Mouse (Mus musculus) CH12.LX (cell line): ENCODE data around the gene Tbata. TPM values are rescaled to one million over a fixed set of nuclear protein-coding genes. Genes with fewer than 3 reads are reported as not detected.

Experiments
- DNase-seq: peaks from one replicate; pipeline ENCODE4 v3.0.0-alpha.2; 2013; ENCODE audit errors: extremely low read depth
- H3K27ac ChIP-seq: 2 replicates; pipeline ENCODE4 v1.5.1; 2012; ENCODE audit warnings: low read depth, mild to moderate bottlenecking, control low read depth, moderate library complexity; ENCODE audit not compliant: insufficient read depth
- H3K27me3 ChIP-seq: replicated peaks from 2 replicates; pipeline ENCODE3; 2012; ENCODE audit warnings: inconsistent platforms
- H3K36me3 ChIP-seq, 2 experiments: replicated peaks in 1 of 2; 2 replicates each; pipeline versions ENCODE3 to v1.6.1; 2012; ENCODE audit warnings: inconsistent platforms in 1 of 2, low read length in 1 of 2, mild to moderate bottlenecking in 1 of 2, mixed read lengths in 1 of 2, moderate library complexity in 1 of 2; ENCODE audit not compliant: control insufficient read depth in 1 of 2, insufficient read depth in 1 of 2
- H3K4me1 ChIP-seq, 2 experiments: 2 replicates each; pipeline ENCODE4 v1.6.1; 2012; ENCODE audit warnings: inconsistent platforms in 1 of 2, moderate library complexity in 1 of 2; ENCODE audit not compliant: insufficient read depth in 2 of 2, control insufficient read depth in 1 of 2
- H3K4me2 ChIP-seq: 2 replicates; pipeline ENCODE4 v1.6.1; 2012; ENCODE audit warnings: low read depth, mild to moderate bottlenecking, control low read depth; ENCODE audit not compliant: poor library complexity, insufficient read depth, severe bottlenecking
- H3K4me3 ChIP-seq, 3 experiments: fragments of 150-350 bp in 1 of 3; sonication (generic) in 1 of 3; replicated peaks in 1 of 3; 2 replicates each; pipeline versions ENCODE3 to v1.5.1; 2011 to 2012; ENCODE audit warnings: low read depth in 2 of 3, low read length in 2 of 3, mild to moderate bottlenecking in 2 of 3, moderate library complexity in 2 of 3, control low read depth in 1 of 3, improper control_type of control experiment in 1 of 3, inconsistent platforms in 1 of 3, mixed read lengths in 1 of 3; ENCODE audit not compliant: poor library complexity in 1 of 3
- H3K79me2 ChIP-seq: replicated peaks from 2 replicates; pipeline ENCODE4 v1.6.1; 2012; ENCODE audit warnings: mild to moderate bottlenecking, moderate library complexity; ENCODE audit not compliant: control insufficient read depth, poor library complexity, insufficient read depth, severe bottlenecking; ENCODE audit errors: extremely low read depth
- H3K9ac ChIP-seq: 2 replicates; pipeline ENCODE4 v1.6.1; 2012; ENCODE audit warnings: low read depth, mild to moderate bottlenecking, control low read depth, moderate library complexity; ENCODE audit not compliant: insufficient read depth
- H3K9me3 ChIP-seq: replicated peaks from 2 replicates; pipeline ENCODE3; 2012; ENCODE audit warnings: low read length, inconsistent platforms, mixed read lengths
- BHLHE40 ChIP-seq: IDR thresholded peaks from 2 replicates; pipeline ENCODE4 v1.6.1; 2011; ENCODE audit warnings: mild to moderate bottlenecking, low read depth, low read length, improper control_type of control experiment
- CHD1 ChIP-seq: IDR thresholded peaks from 2 replicates; pipeline ENCODE4 v1.6.1; 2012; ENCODE audit warnings: low read depth, low read length, improper control_type of control experiment, inconsistent platforms
- CHD2 ChIP-seq: IDR thresholded peaks from 2 replicates; pipeline ENCODE4 v1.6.1; 2011; ENCODE audit warnings: low read length, improper control_type of control experiment
- CTCF ChIP-seq, 2 experiments: IDR thresholded peaks in 1 of 2; conservative IDR thresholded peaks in 1 of 2; 2 replicates each; pipeline ENCODE4 v1.5.1; 2011 to 2012; ENCODE audit warnings: low read depth in 2 of 2, low read length in 2 of 2, improper control_type of control experiment in 1 of 2, inconsistent platforms in 1 of 2, mild to moderate bottlenecking in 1 of 2, moderate library complexity in 1 of 2
- E2F4 ChIP-seq: IDR thresholded peaks from 2 replicates; pipeline ENCODE4 v1.6.1; 2011; ENCODE audit warnings: low read depth, low read length, improper control_type of control experiment; ENCODE audit not compliant: insufficient replicate concordance
- ELF1 ChIP-seq: IDR thresholded peaks from 2 replicates; pipeline ENCODE4 v1.6.1; 2014; ENCODE audit warnings: low read depth, mild to moderate bottlenecking, inconsistent platforms, low read length, improper control_type of control experiment
- EP300 ChIP-seq: IDR thresholded peaks from 2 replicates; pipeline ENCODE4 v1.6.1; 2011; ENCODE audit warnings: low read length, improper control_type of control experiment
- ETS1 ChIP-seq: conservative IDR thresholded peaks from 2 replicates; pipeline ENCODE4 v1.6.1; 2012; ENCODE audit warnings: low read depth, mild to moderate bottlenecking, inconsistent platforms, low read length, improper control_type of control experiment, moderate library complexity
- GABPA ChIP-seq: IDR thresholded peaks from 2 replicates; pipeline ENCODE4 v1.6.1; 2012; ENCODE audit warnings: low read depth, low read length, improper control_type of control experiment, inconsistent platforms; ENCODE audit not compliant: insufficient replicate concordance
- HCFC1 ChIP-seq: IDR thresholded peaks from 2 replicates; pipeline ENCODE4 v1.6.1; 2012; ENCODE audit warnings: low read depth, mild to moderate bottlenecking, inconsistent platforms, low read length, improper control_type of control experiment
- IRF4 ChIP-seq: IDR thresholded peaks from 2 replicates; pipeline ENCODE4 v1.6.1; 2014; ENCODE audit warnings: low read depth, mild to moderate bottlenecking, inconsistent platforms, low read length, improper control_type of control experiment
- JUN ChIP-seq: IDR thresholded peaks from 2 replicates; pipeline ENCODE4 v1.6.1; 2011; ENCODE audit warnings: low read depth, mild to moderate bottlenecking, low read length, improper control_type of control experiment, moderate library complexity; ENCODE audit not compliant: insufficient read depth
- JUND ChIP-seq: conservative IDR thresholded peaks from 2 replicates; pipeline ENCODE4 v1.6.1; 2011; ENCODE audit warnings: low read depth, low read length, improper control_type of control experiment
- KAT2A ChIP-seq: IDR thresholded peaks from 2 replicates; pipeline ENCODE4 v1.6.1; 2012; ENCODE audit warnings: low read length, improper control_type of control experiment, inconsistent platforms; ENCODE audit not compliant: insufficient replicate concordance
- MAFK ChIP-seq: IDR thresholded peaks from 2 replicates; pipeline ENCODE4 v1.6.1; 2011; ENCODE audit warnings: low read length, improper control_type of control experiment; ENCODE audit not compliant: insufficient replicate concordance
- MAX ChIP-seq: IDR thresholded peaks from 2 replicates; pipeline ENCODE4 v1.6.1; 2011; ENCODE audit warnings: low read length, improper control_type of control experiment
- MAZ ChIP-seq: IDR thresholded peaks from 2 replicates; pipeline ENCODE4 v1.6.1; 2012; ENCODE audit warnings: low read depth, mild to moderate bottlenecking, inconsistent platforms, low read length, improper control_type of control experiment, moderate library complexity
- MEF2A ChIP-seq: IDR thresholded peaks from 2 replicates; pipeline ENCODE4 v1.6.1; 2014; ENCODE audit warnings: low read depth, mild to moderate bottlenecking, inconsistent platforms, low read length, improper control_type of control experiment, borderline replicate concordance
- MXI1 ChIP-seq: IDR thresholded peaks from 2 replicates; pipeline ENCODE4 v1.6.1; 2011; ENCODE audit warnings: mild to moderate bottlenecking, low read depth, low read length, improper control_type of control experiment
- MYC ChIP-seq: IDR thresholded peaks from 2 replicates; pipeline ENCODE4 v1.6.1; 2011; ENCODE audit warnings: low read depth, mild to moderate bottlenecking, improper control_type of control experiment, low read length
- NELFE ChIP-seq: IDR thresholded peaks from 2 replicates; pipeline ENCODE4 v1.6.1; 2011; ENCODE audit warnings: low read depth, low read length, improper control_type of control experiment
- NRF1 ChIP-seq: IDR thresholded peaks from 2 replicates; pipeline ENCODE4 v1.6.1; 2014; ENCODE audit warnings: low read depth, mild to moderate bottlenecking, inconsistent platforms, low read length, improper control_type of control experiment, moderate library complexity
- POLR2AphosphoS2 ChIP-seq: IDR thresholded peaks from 2 replicates; pipeline ENCODE4 v1.6.1; 2011; ENCODE audit warnings: low read depth, low read length, improper control_type of control experiment
- RAD21 ChIP-seq: IDR thresholded peaks from 2 replicates; pipeline ENCODE4 v1.6.1; 2011; ENCODE audit warnings: low read depth, mild to moderate bottlenecking, low read length, improper control_type of control experiment, moderate library complexity
- RCOR1 ChIP-seq: conservative IDR thresholded peaks from 2 replicates; pipeline ENCODE4 v1.6.1; 2012; ENCODE audit warnings: low read depth, mild to moderate bottlenecking, inconsistent platforms, low read length, improper control_type of control experiment
- SIN3A ChIP-seq: IDR thresholded peaks from 2 replicates; pipeline ENCODE4 v1.6.1; 2012; ENCODE audit warnings: low read length, improper control_type of control experiment, inconsistent platforms
- SMC3 ChIP-seq: IDR thresholded peaks from 2 replicates; pipeline ENCODE4 v1.6.1; 2011; ENCODE audit warnings: low read depth, low read length, improper control_type of control experiment
- TBP ChIP-seq: conservative IDR thresholded peaks from 2 replicates; pipeline ENCODE4 v1.6.1; 2011; ENCODE audit warnings: low read depth, low read length, improper control_type of control experiment
- TCF12 ChIP-seq: IDR thresholded peaks from 2 replicates; pipeline ENCODE4 v1.6.1; 2014; ENCODE audit warnings: low read depth, mild to moderate bottlenecking, inconsistent platforms, low read length, improper control_type of control experiment
- UBTF ChIP-seq: IDR thresholded peaks from 2 replicates; pipeline ENCODE4 v1.6.1; 2012; ENCODE audit warnings: low read depth, mild to moderate bottlenecking, inconsistent platforms, low read length, improper control_type of control experiment, moderate library complexity
- USF2 ChIP-seq: conservative IDR thresholded peaks from 2 replicates; pipeline ENCODE4 v1.6.1; 2011; ENCODE audit warnings: low read depth, low read length, improper control_type of control experiment
- ZC3H11A ChIP-seq: IDR thresholded peaks from 2 replicates; pipeline ENCODE4 v1.6.1; 2012; ENCODE audit warnings: low read depth, mild to moderate bottlenecking, inconsistent platforms, low read length, improper control_type of control experiment
- ZKSCAN1 ChIP-seq: IDR thresholded peaks from 2 replicates; pipeline ENCODE4 v1.6.1; 2012; ENCODE audit warnings: low read depth, inconsistent platforms, low read length, improper control_type of control experiment, borderline replicate concordance
- ZMIZ1 ChIP-seq: IDR thresholded peaks from 2 replicates; pipeline ENCODE4 v1.6.1; 2012; ENCODE audit warnings: low read depth, mild to moderate bottlenecking, inconsistent platforms, low read length, improper control_type of control experiment
- dilution Hi-C: fragments of 300-500 bp; cut with MboI; formaldehyde crosslinking; loops from 2 replicates; pipeline ENCODE4 v1.14.3; 2020; ENCODE audit warnings: low sequenced_read_pairs; ENCODE audit not compliant: extremely low pct_unique_long_range_greater_than_20kb, extremely low pct_ligation_motif_present
- in situ Hi-C: fragments of 300-500 bp; cut with MboI; formaldehyde crosslinking; loops from 3 replicates; pipeline ENCODE4 v1.14.3; 2019; ENCODE audit warnings: low sequenced_read_pairs, low pct_ligation_motif_present, low pct_unique_long_range_greater_than_20kb, mixed read lengths
- polyA plus RNA-seq: library from polyadenylated mRNA; unstranded; fragments of >175 nt; gene quantifications from 2 replicates; pipeline ENCODE4 v1.2.1, GENCODE M21; 2012; ENCODE audit warnings: low read depth; ENCODE audit not compliant: insufficient read length
- total RNA-seq, 2 experiments: library from RNA; depleted of rRNA; stranded (reverse); fragments of 300-350 nt in 1 of 2; fragments of >200 nt in 1 of 2; gene quantifications; 2 replicates each; pipeline ENCODE4 v1.2.3; 2012 to 2014

Tbata gene
- total and polyA plus RNA-seq, 3 experiments = 0.17 to 0.73 TPM; not detected in 1

DNA sequence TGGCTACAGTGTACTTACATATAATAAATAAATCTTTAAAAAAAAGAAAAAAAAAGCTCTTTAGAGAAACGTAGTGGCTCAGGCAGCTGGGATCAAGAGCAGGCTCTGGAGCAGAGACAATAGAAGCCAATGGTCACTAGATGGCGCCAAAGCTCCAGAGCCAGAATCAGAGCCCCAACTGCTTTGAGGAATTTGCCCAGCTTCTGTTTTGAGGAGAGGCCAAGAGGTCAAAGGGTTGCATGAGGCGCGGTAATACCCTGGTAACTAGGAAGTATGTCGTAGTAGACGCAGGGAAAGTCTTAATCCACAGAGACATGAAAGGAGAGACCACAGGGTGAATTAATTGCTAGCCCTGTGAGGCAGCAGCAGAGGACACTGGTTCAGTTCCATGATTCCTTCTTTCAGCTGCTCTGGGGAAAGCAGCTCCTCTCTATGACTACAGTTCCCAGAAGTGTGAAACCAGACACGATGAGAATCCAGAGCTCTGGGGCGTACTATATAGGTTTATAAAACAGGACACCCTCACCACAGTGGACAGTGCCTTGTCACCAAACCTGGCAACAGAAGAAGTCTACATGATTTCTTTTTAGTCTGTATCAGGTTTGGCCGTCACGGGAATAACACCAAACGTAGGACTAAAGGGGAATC, 27.9 kb downstream of the Tbata start (continued):
- TF ChIP-seq CTCF (conservative IDR thresholded peaks at IDR 0.05 in 1 of 2, IDR thresholded peaks at IDR 0.05 in 1 of 2; ENCODE audit: low read depth in 2 of 2, low read length in 2 of 2) = peak; percentile 68 to 97

- peak overlapping the region; percentile 82 for H3K27ac ChIP-seq
- H3K4me3 ChIP-seq = peak overlapping the region; percentile 58 to 65 (median 61)
- peak; percentile 94 for DNase-seq
- dilution Hi-C loops (no loop called here), in situ Hi-C loops (no loop called here)
- H3K4me2 ChIP-seq = peak overlapping the region; percentile 41
- no peaks in the 10 kb centered on the region; the same call in 1 of the 2 replicates for H3K79me2 ChIP-seq
- H3K9ac ChIP-seq = peak overlapping the region; percentile 77
- H3K36me3 ChIP-seq = peaks cover 16 to 39% of the 10 kb centered on the region in 2 experiments
- H3K27me3 ChIP-seq = no peaks in the 10 kb centered on the region
- H3K9me3 ChIP-seq = no peaks in the 10 kb centered on the region
- peaks cover 41 to 68% of the 10 kb centered on the region in 2 experiments for H3K4me1 ChIP-seq
- TF ChIP-seq MAFK (peak; percentile 69; the same call in 1 of the 2 replicates), GABPA (no peak), EP300 (peak; percentile 91), JUN (peak; percentile 36; the same call in 1 of the 2 replicates), CTCF (conservative IDR thresholded peaks at IDR 0.05 in 1 of 2, IDR thresholded peaks at IDR 0.05 in 1 of 2; ENCODE audit: low read depth in 2 of 2, low read length in 2 of 2) (no peak), IRF4 (peak; percentile 58; the same call in 1 of the 2 replicates), MAZ (peak; percentile 43; the same call in 1 of the 2 replicates), HCFC1 (peak; percentile 48), RCOR1 (no peak; the same call in 1 of the 2 replicates), MYC (no peak), ETS1 (peak; percentile 95), ZKSCAN1 (no peak), BHLHE40 (peak; percentile 82), POLR2AphosphoS2 (peak; percentile 40; the same call in 1 of the 2 replicates), MEF2A (peak; percentile 95), CHD2 (peak; percentile 77; the same call in 1 of the 2 replicates), MXI1 (no peak; the same call in 1 of the 2 replicates), E2F4 (no peak), NELFE (peak; percentile 62), ELF1 (peak; percentile 32; the same call in 1 of the 2 replicates), SIN3A (peak; percentile 85), NRF1 (no peak), RAD21 (no peak; the same call in 1 of the 2 replicates), ZMIZ1 (no peak; the same call in 1 of the 2 replicates), ZC3H11A (no peak), TBP (peak; percentile 89), MAX (no peak; the same call in 1 of the 2 replicates), JUND (peak; percentile 54), KAT2A (no peak), USF2 (no peak), TCF12 (peak; percentile 85), SMC3 (peak; percentile 8; the same call in 1 of the 2 replicates), UBTF (no peak), CHD1 (no peak; the same call in 1 of the 2 replicates)
These were observed 28.6 kb downstream of the Tbata start for GRCm38 (mm10) chr10:61200232-61200820.
